9 mouse cellular contexts compared by ENCODE assay signal in the genomic region with DNA sequence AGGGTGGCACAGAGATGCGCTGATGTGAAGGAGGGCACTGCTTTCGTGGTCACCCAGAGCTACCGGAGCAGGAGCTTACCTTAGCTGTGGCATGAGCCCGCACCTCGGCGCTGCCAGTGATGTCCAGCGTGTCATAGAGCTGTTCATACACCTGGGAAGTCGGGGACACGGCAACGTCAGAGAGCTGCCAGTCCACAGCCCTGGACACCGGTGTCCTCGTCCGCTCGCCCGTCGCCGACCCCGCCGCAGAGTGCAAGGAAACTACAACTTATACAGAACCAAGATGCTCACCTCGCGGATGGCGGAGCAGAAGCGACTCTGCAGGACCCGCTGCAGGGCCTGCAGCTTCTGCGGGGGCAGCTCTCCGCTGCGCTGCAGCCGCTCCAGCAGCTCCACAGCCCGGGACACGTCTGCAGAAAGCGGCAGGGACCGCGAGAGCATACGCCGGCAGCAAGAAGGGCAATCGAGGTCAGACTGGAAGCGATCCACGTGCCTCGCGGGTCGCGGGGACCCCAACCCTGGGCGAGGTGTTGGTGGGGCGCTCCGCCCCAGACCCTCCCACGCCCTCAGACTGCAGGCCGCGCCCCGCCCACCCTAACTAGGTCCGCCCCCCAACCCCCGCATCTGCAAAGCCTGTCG. TPM values are rescaled to one million over a fixed set of nuclear protein-coding genes. Genes with fewer than 3 reads are reported as not detected.
A peak's percentile ranks its signal among the peaks of the same experiment; 100 is the strongest.
DNase-seq lines count a peak whose midpoint lies in the region; ATAC-seq lines count a peak whose summit lies in the region.
"Had no signal": no experiment of that assay in that cellular context is flagged by ENCODE, and none has a peak within 500 bp of the region (broad histone marks: within the 10 kb centered on the region; RNA-seq: fewer than 3 reads in every experiment).

No protein-coding gene starts in this region.

- peak overlapping the region; percentile 64 for H3K9ac ChIP-seq in forebrain, embryonic 16.5 days (replicated peaks; ENCODE audit: low read depth, low read length)
- peak overlapping the region; percentile 19; the same call in 1 of the 2 replicates for H3K9ac ChIP-seq in liver, embryonic 15.5 days

- ATAC-seq in forebrain, embryonic 16.5 days, result no peak; the same call in 1 of the 2 replicates
- no peak for ATAC-seq in liver, embryonic 15.5 days (ENCODE audit: insufficient read depth)

- H3K27ac ChIP-seq in brown adipose tissue, adult 24 weeks (replicated peaks; ENCODE audit: low read depth, low read length), result no peak overlapping the region
- H3K27ac ChIP-seq in forebrain, embryonic 16.5 days (ENCODE audit: low read length), result no peak overlapping the region
- no peak overlapping the region for H3K27ac ChIP-seq in liver, embryonic 15.5 days (replicated peaks)
- H3K27ac ChIP-seq: macrophage had no signal

- 8% methylated on average over 49 of the region's 52 CpGs for WGBS in forebrain, embryonic 16.5 days
- 9% methylated on average over 52 of the region's 52 CpGs for WGBS in liver, embryonic 15.5 days (ENCODE audit: insufficient replicate concordance)

- H3K4me1 ChIP-seq in brown adipose tissue, adult 24 weeks (ENCODE audit: control insufficient read depth, insufficient read depth, insufficient read length, low read length), result peaks cover 4% of the 10 kb centered on the region; the same call in 1 of the 2 replicates
- H3K4me1 ChIP-seq in forebrain, embryonic 16.5 days (replicated peaks; ENCODE audit: control insufficient read depth, insufficient read depth, low read length), result peaks cover 33% of the 10 kb centered on the region
- peaks cover 48% of the 10 kb centered on the region for H3K4me1 ChIP-seq in liver, embryonic 15.5 days (replicated peaks)

- peaks cover 13% of the 10 kb centered on the region; the same call in 1 of the 2 replicates for H3K36me3 ChIP-seq in forebrain, embryonic 16.5 days (ENCODE audit: control insufficient read depth, insufficient read depth)
- peaks cover 29% of the 10 kb centered on the region for H3K36me3 ChIP-seq in liver, embryonic 15.5 days (replicated peaks)

- peak overlapping the region; percentile 56 for H3K4me3 ChIP-seq in brown adipose tissue, adult 24 weeks (ENCODE audit: insufficient read depth, low read depth, low read length)
- peak overlapping the region; percentile 47 for H3K4me3 ChIP-seq in forebrain, embryonic 16.5 days (replicated peaks; ENCODE audit: low read length)
- H3K4me3 ChIP-seq in liver, embryonic 15.5 days (replicated peaks), result peak overlapping the region; percentile 52

- peaks cover 5% of the 10 kb centered on the region for H3K27me3 ChIP-seq in forebrain, embryonic 16.5 days (replicated peaks; ENCODE audit: control insufficient read depth, insufficient read depth, low read length)
- H3K27me3 ChIP-seq in liver, embryonic 15.5 days, result peaks cover 57% of the 10 kb centered on the region

- H3K4me2 ChIP-seq in forebrain, embryonic 16.5 days (ENCODE audit: low read length), result peak overlapping the region; percentile 71
- H3K4me2 ChIP-seq in liver, embryonic 15.5 days, result peak overlapping the region; percentile 84

- H3K9me3 ChIP-seq in forebrain, embryonic 16.5 days (ENCODE audit: control insufficient read depth, low read length), result no peaks in the 10 kb centered on the region
- H3K9me3 ChIP-seq in liver, embryonic 15.5 days (replicated peaks), result no peaks in the 10 kb centered on the region

- peak; percentile 41 for DNase-seq in layer of hippocampus, adult 11-12 months (ENCODE audit: low spot score)
- no peak for DNase-seq in layer of hippocampus, adult 18-20 months (ENCODE audit: low spot score in 2 of 2)
- no peak for DNase-seq in adrenal gland, adult 2 months
- DNase-seq in thymus, postnatal 4 days, result no peak
- no peak for DNase-seq in kidney, postnatal 10 days

RNA-seq across cellular contexts. Expression of a gene that starts 0.4 kb away (rescaled TPM):
- 100 to 1,000 TPM; 134 to 144 TPM for total RNA-seq in layer of hippocampus, adult 18-20 months (2021)
- polyA plus RNA-seq in brown adipose tissue, adult 24 weeks (2012; ENCODE audit: insufficient read depth, insufficient read length, missing spikeins), result not detected in 2 replicates
- polyA plus RNA-seq in forebrain, embryonic 16.5 days (2015; fragmentation: Nextera tagmentation; extraction: Ambion mirVana), result 6.1 and 18.5 TPM in 2 replicates
- polyA plus RNA-seq in liver, embryonic 15.5 days (2015; fragmentation: Nextera tagmentation; extraction: Ambion mirVana), result not detected in 2 replicates
- 1 to 10 TPM; 2.4 to 3.8 TPM for total RNA-seq in adrenal gland, adult 2 months (2021)
- polyA plus RNA-seq in adrenal gland, adult 2 months (2012; rRNA removed), result 5.7 and 10.3 TPM in 2 replicates
- polyA plus RNA-seq: macrophage had no signal

RNA-seq across cellular contexts. Expression of a gene that starts 3.1 kb away (rescaled TPM):
- 100 to 1,000 TPM; 132 to 139 TPM for total RNA-seq in layer of hippocampus, adult 18-20 months (2021)
- polyA plus RNA-seq in brown adipose tissue, adult 24 weeks (2012; ENCODE audit: insufficient read depth, insufficient read length, missing spikeins), result not detected in 2 replicates
- 16.1 and 19.7 TPM in 2 replicates for polyA plus RNA-seq in forebrain, embryonic 16.5 days (2015; fragmentation: Nextera tagmentation; extraction: Ambion mirVana)
- 0.09 and 0.14 TPM in 2 replicates for polyA plus RNA-seq in liver, embryonic 15.5 days (2015; fragmentation: Nextera tagmentation; extraction: Ambion mirVana)
- total RNA-seq in adrenal gland, adult 2 months (2021), result 1 to 10 TPM; 1.1 to 2.8 TPM
- polyA plus RNA-seq in adrenal gland, adult 2 months (2012; rRNA removed), result 4.3 and 4.7 TPM in 2 replicates
- polyA plus RNA-seq: macrophage had no signal

RNA-seq across cellular contexts. Expression of a gene that starts 25.6 kb away (rescaled TPM):
- 100 to 1,000 TPM; 364 to 405 TPM for total RNA-seq in layer of hippocampus, adult 18-20 months (2021)
- 69.0 and 82.7 TPM in 2 replicates for polyA plus RNA-seq in brown adipose tissue, adult 24 weeks (2012; ENCODE audit: insufficient read depth, insufficient read length, missing spikeins)
- 206 and 215 TPM in 2 replicates for polyA plus RNA-seq in forebrain, embryonic 16.5 days (2015; fragmentation: Nextera tagmentation; extraction: Ambion mirVana)
- polyA plus RNA-seq in liver, embryonic 15.5 days (2015; fragmentation: Nextera tagmentation; extraction: Ambion mirVana), result 77.8 and 86.3 TPM in 2 replicates
- total RNA-seq in adrenal gland, adult 2 months (2021), result 100 to 1,000 TPM; 219 to 278 TPM
- polyA plus RNA-seq in adrenal gland, adult 2 months (2012; rRNA removed), result 230 and 236 TPM in 2 replicates

RNA-seq across cellular contexts. Expression of a gene that starts 34.9 kb away (rescaled TPM):
- total RNA-seq in layer of hippocampus, adult 18-20 months (2021), result under 1 TPM; 0.17 to 0.18 TPM
- polyA plus RNA-seq in brown adipose tissue, adult 24 weeks (2012; ENCODE audit: insufficient read depth, insufficient read length, missing spikeins), result 8.1 and 16.2 TPM in 2 replicates
- polyA plus RNA-seq in forebrain, embryonic 16.5 days (2015; fragmentation: Nextera tagmentation; extraction: Ambion mirVana), result 0.60 TPM in 1 of 2 replicates, not detected in the other
- 0.31 and 0.54 TPM in 2 replicates for polyA plus RNA-seq in liver, embryonic 15.5 days (2015; fragmentation: Nextera tagmentation; extraction: Ambion mirVana)
- under 1 TPM in 1 of 2 experiments, not detected in 1; 0.23 TPM for total RNA-seq in adrenal gland, adult 2 months (2021)
- 0.18 TPM in 1 of 2 replicates, not detected in the other for polyA plus RNA-seq in adrenal gland, adult 2 months (2012; rRNA removed)
- polyA plus RNA-seq: macrophage had no signal

RNA-seq across cellular contexts. Expression of a gene that starts 35.5 kb away (rescaled TPM):
- total RNA-seq in layer of hippocampus, adult 18-20 months (2021), result not detected
- polyA plus RNA-seq in brown adipose tissue, adult 24 weeks (2012; ENCODE audit: insufficient read depth, insufficient read length, missing spikeins), result 1.0 TPM in 1 of 2 replicates, not detected in the other
- polyA plus RNA-seq in forebrain, embryonic 16.5 days (2015; fragmentation: Nextera tagmentation; extraction: Ambion mirVana), result not detected in 2 replicates
- not detected in 2 replicates for polyA plus RNA-seq in liver, embryonic 15.5 days (2015; fragmentation: Nextera tagmentation; extraction: Ambion mirVana)
- total RNA-seq in adrenal gland, adult 2 months (2021), result not detected
- not detected in 2 replicates for polyA plus RNA-seq in adrenal gland, adult 2 months (2012; rRNA removed)
- polyA plus RNA-seq: macrophage had no signal
